Mouse (Mus musculus): ENCODE results near the gene Gm32717. TPM values are rescaled to one million over a fixed set of nuclear protein-coding genes. Genes with fewer than 3 reads are reported as not detected.
"Not testable (repeated sequence)": the region's sequence is repeated elsewhere in the genome, so short reads cannot be mapped to it uniquely, and the experiment has no call there.

Gene Gm32717
- polyA plus RNA-seq (2014; fragmentation: Nextera tagmentation; extraction: Ambion mirVana), result not detected in 2 replicates

DNA sequence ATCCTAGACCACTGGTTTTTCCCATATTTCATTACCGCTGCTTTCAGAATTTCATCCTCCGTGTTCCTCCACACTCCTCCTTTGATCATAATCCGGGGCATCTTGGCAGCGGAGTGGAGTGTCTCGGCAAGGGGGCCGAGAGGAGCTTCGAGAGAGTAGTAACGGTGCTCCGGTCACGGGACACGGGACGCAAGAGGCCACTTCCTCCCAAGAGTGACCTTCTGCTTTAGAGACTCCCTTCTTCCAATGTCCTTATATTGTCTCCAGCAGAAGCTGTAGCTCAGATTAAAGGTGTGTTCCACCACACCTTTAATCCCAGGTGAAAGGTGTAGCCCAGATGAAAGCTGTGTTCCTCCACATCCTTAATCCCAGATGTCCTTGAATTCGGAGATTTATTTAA is at the start of gene Gm32717:
Gene Gm32717, minus strand, starts transcription at position 101 of the 400 bp plus-strand sequence.
- H3K36me3 ChIP-seq (ENCODE audit: control insufficient read depth, insufficient read depth, low read length); H3K4me2 ChIP-seq; ATAC-seq (replicated peaks; ENCODE audit: insufficient number of reproducible peaks, low FRiP score, low TSS enrichment); H3K9ac ChIP-seq (ENCODE audit: low read depth, low read length); H3K9me3 ChIP-seq (replicated peaks; ENCODE audit: control insufficient read depth, low read length); H3K4me1 ChIP-seq (ENCODE audit: control insufficient read depth, insufficient read depth, low read length); H3K4me3 ChIP-seq (ENCODE audit: low read depth, low read length); H3K27ac ChIP-seq (ENCODE audit: low read depth, low read length); H3K27me3 ChIP-seq (ENCODE audit: control insufficient read depth, insufficient read depth, low read length): not testable (repeated sequence)
- no CpG with 5 or more reads among the region's 13 CpGs for WGBS (ENCODE audit: insufficient replicate concordance)

GRCm38 (mm10) chr10:118283016-118283415 is 42.4 kb upstream of the Gm32717 start:
- not testable (repeated sequence) for H3K4me3 ChIP-seq (ENCODE audit: low read depth, low read length); H3K4me1 ChIP-seq (ENCODE audit: control insufficient read depth, insufficient read depth, low read length); H3K27me3 ChIP-seq (ENCODE audit: control insufficient read depth, insufficient read depth, low read length); H3K36me3 ChIP-seq (ENCODE audit: control insufficient read depth, insufficient read depth, low read length); H3K9ac ChIP-seq (ENCODE audit: low read depth, low read length); H3K9me3 ChIP-seq (replicated peaks; ENCODE audit: control insufficient read depth, low read length); ATAC-seq (replicated peaks; ENCODE audit: insufficient number of reproducible peaks, low FRiP score, low TSS enrichment); H3K4me2 ChIP-seq; H3K27ac ChIP-seq (ENCODE audit: low read depth, low read length)
- 57% methylated on average over 3 of the region's 5 CpGs for WGBS (ENCODE audit: insufficient replicate concordance)

DNA sequence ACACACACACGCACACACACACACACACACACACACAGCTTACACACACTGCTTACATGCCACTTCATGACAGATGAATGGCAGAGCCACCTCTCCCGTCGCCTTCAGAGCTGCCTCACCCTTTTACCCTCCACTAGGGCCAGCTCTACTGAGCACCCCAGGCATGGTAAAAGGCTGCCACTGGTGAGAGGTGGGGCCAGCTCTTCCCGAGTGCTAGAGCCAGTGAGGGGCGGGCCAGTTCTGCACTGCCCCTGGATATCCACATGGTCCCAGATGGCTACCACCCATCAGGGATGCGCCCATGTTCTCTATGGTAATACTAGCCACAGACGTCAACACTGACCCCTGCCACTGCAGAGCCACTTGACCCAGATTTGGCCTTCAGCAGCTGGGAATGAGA is 42.0 kb upstream of the Gm32717 start:
- H3K36me3 ChIP-seq (ENCODE audit: control insufficient read depth, insufficient read depth, low read length); H3K4me2 ChIP-seq; H3K4me1 ChIP-seq (ENCODE audit: control insufficient read depth, insufficient read depth, low read length); H3K4me3 ChIP-seq (ENCODE audit: low read depth, low read length); H3K27ac ChIP-seq (ENCODE audit: low read depth, low read length); H3K27me3 ChIP-seq (ENCODE audit: control insufficient read depth, insufficient read depth, low read length); H3K9ac ChIP-seq (ENCODE audit: low read depth, low read length); H3K9me3 ChIP-seq (replicated peaks; ENCODE audit: control insufficient read depth, low read length); ATAC-seq (replicated peaks; ENCODE audit: insufficient number of reproducible peaks, low FRiP score, low TSS enrichment): not testable (repeated sequence)
- 62% methylated on average over 6 of the region's 7 CpGs for WGBS (ENCODE audit: insufficient replicate concordance)

- not testable (repeated sequence) for H3K36me3 ChIP-seq (ENCODE audit: control insufficient read depth, insufficient read depth, low read length); H3K4me2 ChIP-seq; H3K9me3 ChIP-seq (replicated peaks; ENCODE audit: control insufficient read depth, low read length); H3K27ac ChIP-seq (ENCODE audit: low read depth, low read length); ATAC-seq (replicated peaks; ENCODE audit: insufficient number of reproducible peaks, low FRiP score, low TSS enrichment); H3K4me3 ChIP-seq (ENCODE audit: low read depth, low read length); H3K9ac ChIP-seq (ENCODE audit: low read depth, low read length); H3K27me3 ChIP-seq (ENCODE audit: control insufficient read depth, insufficient read depth, low read length); H3K4me1 ChIP-seq (ENCODE audit: control insufficient read depth, insufficient read depth, low read length)
- no CpG with 5 or more reads among the region's 4 CpGs for WGBS (ENCODE audit: insufficient replicate concordance)
Measured at GRCm38 (mm10) chr10:118278069-118278468, 37.5 kb upstream of the Gm32717 start.

DNA sequence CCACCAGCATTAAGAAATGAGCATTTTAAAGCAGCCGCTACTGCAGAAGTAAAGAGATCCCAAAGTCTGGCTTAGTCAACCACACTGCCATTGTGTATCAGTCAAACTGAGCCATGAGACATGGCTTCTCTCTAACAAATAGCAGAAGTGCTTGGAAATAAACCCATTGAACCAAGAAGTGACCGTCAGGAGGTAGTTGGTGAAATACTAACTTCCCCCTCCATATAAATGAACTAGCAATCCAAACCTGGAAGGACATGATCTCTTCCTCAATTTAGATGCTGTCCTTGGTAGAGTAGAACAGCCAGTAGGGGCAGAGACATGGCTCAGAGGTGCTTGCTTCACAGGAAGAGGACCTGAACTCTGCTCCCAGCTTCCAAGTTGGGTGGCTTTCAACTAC is 30.8 kb upstream of the Gm32717 start:
- ATAC-seq (replicated peaks; ENCODE audit: insufficient number of reproducible peaks, low FRiP score, low TSS enrichment); H3K27ac ChIP-seq (ENCODE audit: low read depth, low read length); H3K36me3 ChIP-seq (ENCODE audit: control insufficient read depth, insufficient read depth, low read length); H3K27me3 ChIP-seq (ENCODE audit: control insufficient read depth, insufficient read depth, low read length); H3K9me3 ChIP-seq (replicated peaks; ENCODE audit: control insufficient read depth, low read length); H3K9ac ChIP-seq (ENCODE audit: low read depth, low read length); H3K4me1 ChIP-seq (ENCODE audit: control insufficient read depth, insufficient read depth, low read length); H3K4me3 ChIP-seq (ENCODE audit: low read depth, low read length); H3K4me2 ChIP-seq: not testable (repeated sequence)
- 89% methylated on average over 1 of the region's 2 CpGs for WGBS (ENCODE audit: insufficient replicate concordance)

- H3K9ac ChIP-seq (ENCODE audit: low read depth, low read length); H3K4me2 ChIP-seq; H3K27me3 ChIP-seq (ENCODE audit: control insufficient read depth, insufficient read depth, low read length); H3K4me1 ChIP-seq (ENCODE audit: control insufficient read depth, insufficient read depth, low read length); H3K27ac ChIP-seq (ENCODE audit: low read depth, low read length); H3K4me3 ChIP-seq (ENCODE audit: low read depth, low read length); H3K36me3 ChIP-seq (ENCODE audit: control insufficient read depth, insufficient read depth, low read length); H3K9me3 ChIP-seq (replicated peaks; ENCODE audit: control insufficient read depth, low read length); ATAC-seq (replicated peaks; ENCODE audit: insufficient number of reproducible peaks, low FRiP score, low TSS enrichment): not testable (repeated sequence)
- WGBS (ENCODE audit: insufficient replicate concordance), result 60% methylated on average over 1 of the region's 8 CpGs
Measured at GRCm38 (mm10) chr10:118268812-118269211, 28.2 kb upstream of the Gm32717 start.

DNA sequence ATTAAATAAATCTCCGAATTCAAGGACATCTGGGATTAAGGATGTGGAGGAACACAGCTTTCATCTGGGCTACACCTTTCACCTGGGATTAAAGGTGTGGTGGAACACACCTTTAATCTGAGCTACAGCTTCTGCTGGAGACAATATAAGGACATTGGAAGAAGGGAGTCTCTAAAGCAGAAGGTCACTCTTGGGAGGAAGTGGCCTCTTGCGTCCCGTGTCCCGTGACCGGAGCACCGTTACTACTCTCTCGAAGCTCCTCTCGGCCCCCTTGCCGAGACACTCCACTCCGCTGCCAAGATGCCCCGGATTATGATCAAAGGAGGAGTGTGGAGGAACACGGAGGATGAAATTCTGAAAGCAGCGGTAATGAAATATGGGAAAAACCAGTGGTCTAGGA is 17.8 kb upstream of the Gm32717 start, which contains the start of gene Gm32802:
Gene Gm32802, plus strand, starts transcription at position 301 of the 400 bp plus-strand sequence.
- not testable (repeated sequence) for H3K27me3 ChIP-seq (ENCODE audit: control insufficient read depth, insufficient read depth, low read length); ATAC-seq (replicated peaks; ENCODE audit: insufficient number of reproducible peaks, low FRiP score, low TSS enrichment); H3K4me1 ChIP-seq (ENCODE audit: control insufficient read depth, insufficient read depth, low read length); H3K4me2 ChIP-seq; H3K4me3 ChIP-seq (ENCODE audit: low read depth, low read length); H3K9me3 ChIP-seq (replicated peaks; ENCODE audit: control insufficient read depth, low read length); H3K9ac ChIP-seq (ENCODE audit: low read depth, low read length); H3K36me3 ChIP-seq (ENCODE audit: control insufficient read depth, insufficient read depth, low read length); H3K27ac ChIP-seq (ENCODE audit: low read depth, low read length)
- WGBS (ENCODE audit: insufficient replicate concordance), result no CpG with 5 or more reads among the region's 13 CpGs

- Histone ChIP-seq H3K27me3 (ENCODE audit: control insufficient read depth, insufficient read depth, low read length) (no peaks in the 10 kb centered on the region), H3K9ac (ENCODE audit: low read depth, low read length) (no peak overlapping the region)
Measured at GRCm38 (mm10) chr10:118250852-118251295, 10.3 kb upstream of the Gm32717 start.

GRCm38 (mm10) chr10:118249006-118249595 is 8.5 kb upstream of the Gm32717 start:
- H3K9ac ChIP-seq (ENCODE audit: low read depth, low read length); H3K27me3 ChIP-seq (ENCODE audit: control insufficient read depth, insufficient read depth, low read length); H3K4me2 ChIP-seq; H3K36me3 ChIP-seq (ENCODE audit: control insufficient read depth, insufficient read depth, low read length); H3K9me3 ChIP-seq (replicated peaks; ENCODE audit: control insufficient read depth, low read length); ATAC-seq (replicated peaks; ENCODE audit: insufficient number of reproducible peaks, low FRiP score, low TSS enrichment); H3K4me1 ChIP-seq (ENCODE audit: control insufficient read depth, insufficient read depth, low read length); H3K27ac ChIP-seq (ENCODE audit: low read depth, low read length); H3K4me3 ChIP-seq (ENCODE audit: low read depth, low read length): not testable (repeated sequence)
- 79% methylated on average over 11 of the region's 11 CpGs for WGBS (ENCODE audit: insufficient replicate concordance)

More at GRCm38 (mm10) chr10:118250852-118251295, 10.3 kb upstream of the Gm32717 start:
- no peak overlapping the region for H3K27ac ChIP-seq (ENCODE audit: low read depth, low read length)
- 54% methylated on average over 10 of the region's 10 CpGs for WGBS (ENCODE audit: insufficient replicate concordance)
- no peak for ATAC-seq (replicated peaks; ENCODE audit: insufficient number of reproducible peaks, low FRiP score, low TSS enrichment)
- H3K36me3 ChIP-seq (ENCODE audit: control insufficient read depth, insufficient read depth, low read length), result no peaks in the 10 kb centered on the region
- no peaks in the 10 kb centered on the region for H3K4me1 ChIP-seq (ENCODE audit: control insufficient read depth, insufficient read depth, low read length)
- no peak overlapping the region for H3K4me3 ChIP-seq (ENCODE audit: low read depth, low read length)
- no peaks in the 10 kb centered on the region for H3K9me3 ChIP-seq (replicated peaks; ENCODE audit: control insufficient read depth, low read length)
- no peak overlapping the region for H3K4me2 ChIP-seq

All from heart, embryonic 11.5 days (tissue).